Mouse (Mus musculus): Measurements from ENCODE around the gene Pgap3.

The Pgap3 gene

DNA sequence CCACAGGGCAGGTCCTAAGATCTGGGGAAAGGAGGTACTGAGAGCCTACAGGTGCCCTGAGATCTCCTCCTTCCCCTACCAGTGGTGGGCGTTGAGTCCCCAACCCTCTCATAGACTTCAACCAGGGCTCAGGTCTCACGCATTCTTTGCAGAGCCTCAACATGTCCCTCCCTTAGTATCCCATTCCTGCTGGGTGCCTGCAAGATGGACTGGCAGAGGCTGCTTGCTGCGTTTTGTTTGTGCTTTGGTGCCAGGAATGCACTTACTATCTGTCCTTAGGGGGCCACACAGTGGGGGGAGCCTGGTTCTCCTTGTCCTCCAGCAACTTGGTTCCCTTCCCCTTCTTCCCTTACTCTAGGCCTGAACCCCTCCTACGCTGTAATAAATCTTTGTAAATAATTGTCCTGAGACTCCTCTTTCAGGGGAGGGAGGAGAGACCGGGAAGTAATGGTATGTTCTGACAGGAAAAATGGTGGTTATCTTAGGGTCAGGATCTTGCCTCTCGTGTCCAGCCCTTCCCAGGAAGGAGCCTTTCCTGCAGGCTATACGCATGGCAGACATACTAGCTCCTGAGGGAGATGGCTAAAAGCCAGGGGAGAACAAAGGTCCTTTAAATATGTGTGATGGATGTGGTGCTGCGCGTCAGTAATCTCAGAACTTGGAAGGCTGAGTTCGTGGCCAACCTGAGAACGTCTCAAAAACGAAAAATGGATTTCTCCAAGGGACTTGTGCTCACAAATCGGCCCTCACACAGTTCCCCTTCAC is 42.7 kb downstream of the Pgap3 start:
- in situ Hi-C loops (cut with MboI, MseI) = no loop called here

- in situ Hi-C loops (cut with MboI, MseI) = no loop called here
These were observed 43.5 kb downstream of the Pgap3 start for GRCm38 (mm10) chr11:98356625-98357394.

- in situ Hi-C loops (cut with MboI, MseI) = no loop called here
These were observed 44.5 kb downstream of the Pgap3 start for GRCm38 (mm10) chr11:98355732-98356299.

- in situ Hi-C loops (cut with MboI, MseI) = no loop called here
These were observed 45.8 kb downstream of the Pgap3 start for GRCm38 (mm10) chr11:98354445-98354844.

DNA sequence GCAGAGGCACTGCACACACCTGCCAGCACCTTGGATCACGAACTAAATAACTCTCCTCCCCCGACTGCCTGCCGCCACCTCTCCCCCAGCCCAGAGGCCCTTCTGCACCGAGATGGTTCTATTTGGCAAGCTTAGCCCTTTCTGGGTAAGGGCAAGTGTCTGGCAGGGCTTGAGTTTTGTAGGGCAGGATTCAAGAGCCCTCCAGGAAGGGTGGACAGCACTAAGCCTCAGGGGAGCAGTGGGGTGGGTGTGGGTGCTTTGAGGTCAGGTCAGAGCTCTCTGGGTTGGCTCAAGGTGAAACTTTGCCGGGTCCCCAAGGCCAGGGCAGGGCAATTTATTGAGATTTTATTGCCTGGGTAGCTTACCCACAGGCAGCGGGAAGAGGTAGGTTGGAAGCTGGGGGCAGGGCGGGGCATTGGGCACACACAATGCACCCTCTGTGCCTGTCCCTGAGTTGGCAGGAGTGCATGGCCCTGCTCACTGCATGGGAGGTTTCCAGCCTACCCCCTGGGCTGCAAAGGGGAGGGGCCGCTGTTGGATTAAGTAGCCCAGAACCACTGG is 46.6 kb downstream of the Pgap3 start:
- in situ Hi-C loops (cut with MboI, MseI) = no loop called here

- in situ Hi-C loops (cut with MboI, MseI) = no loop called here
These were observed 47.9 kb downstream of the Pgap3 start for GRCm38 (mm10) chr11:98352272-98352990.

DNA sequence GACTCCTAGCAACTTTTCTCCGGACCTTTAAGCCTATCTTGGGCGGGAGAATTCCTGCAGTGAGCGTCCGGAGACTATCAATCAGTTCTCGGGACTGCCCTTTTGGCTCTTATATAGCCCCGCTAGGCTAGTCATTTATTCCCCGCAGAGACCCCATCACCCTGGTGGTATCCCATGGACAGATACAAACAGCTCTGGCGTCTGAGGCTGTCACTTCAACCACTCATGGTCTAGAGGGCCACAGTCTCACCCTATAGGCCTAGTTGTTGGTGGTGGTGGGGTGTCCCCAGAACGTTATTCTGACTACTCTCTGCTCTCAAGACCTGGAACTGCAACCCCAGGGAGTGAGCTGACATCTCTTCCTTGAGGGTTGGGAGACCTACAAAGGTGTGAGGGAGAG is 51.0 kb downstream of the Pgap3 start:
- in situ Hi-C loops (cut with MboI, MseI) = loop anchor here (5.0 kb wide), 1 partner anchor 103 kb away; no protein-coding TSS in a partner anchor

DNA sequence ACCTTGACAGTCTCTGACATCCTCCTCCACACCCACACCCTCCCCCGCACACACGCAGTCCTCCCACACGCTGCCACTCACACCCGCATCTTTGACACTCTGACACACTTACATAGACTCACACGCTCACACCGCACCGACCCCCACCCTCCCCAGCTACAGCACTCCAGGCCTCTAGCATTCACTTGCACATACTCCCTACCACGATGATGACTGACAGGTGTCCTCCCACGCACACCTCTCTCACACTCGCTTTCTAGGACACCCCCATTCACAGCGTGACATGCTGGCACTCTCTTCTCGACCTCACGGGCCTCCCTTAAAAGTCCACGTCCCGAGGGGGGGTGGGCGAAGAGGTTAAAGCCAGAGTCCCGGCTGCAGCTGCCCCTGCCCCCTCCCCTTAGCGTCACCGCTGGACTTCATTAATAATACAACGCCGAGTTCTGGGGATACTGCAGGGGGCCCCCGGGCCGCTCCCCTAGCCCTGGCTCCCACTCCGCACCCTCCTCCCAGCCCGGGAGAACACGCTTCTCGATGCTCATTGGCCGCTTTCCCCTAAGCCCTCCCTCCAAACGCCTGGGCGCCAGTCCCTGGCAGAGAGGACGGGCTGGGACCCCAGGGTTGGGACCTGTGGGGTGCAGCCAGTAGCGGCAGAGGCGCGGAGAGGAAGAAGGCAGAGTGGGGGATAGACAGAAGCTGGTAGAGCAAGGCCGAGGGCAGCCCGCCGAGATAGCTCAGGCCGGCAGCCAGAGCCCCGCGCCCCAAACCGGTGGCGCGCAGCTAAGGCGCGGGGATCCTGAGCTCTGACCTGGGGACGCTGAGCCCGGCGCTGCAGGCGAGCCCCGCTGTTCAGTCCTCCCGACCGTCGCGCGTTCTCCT is 52.0 kb downstream of the Pgap3 start, which contains the start of gene Ppp1r1b:
TSS of gene Ppp1r1b (plus strand) at position 322 of the 879 bp plus-strand sequence.
- in situ Hi-C loops (cut with MboI, MseI) = loop anchor here (5.0 kb wide), 1 partner anchor 104 kb away; no protein-coding TSS in a partner anchor

DNA sequence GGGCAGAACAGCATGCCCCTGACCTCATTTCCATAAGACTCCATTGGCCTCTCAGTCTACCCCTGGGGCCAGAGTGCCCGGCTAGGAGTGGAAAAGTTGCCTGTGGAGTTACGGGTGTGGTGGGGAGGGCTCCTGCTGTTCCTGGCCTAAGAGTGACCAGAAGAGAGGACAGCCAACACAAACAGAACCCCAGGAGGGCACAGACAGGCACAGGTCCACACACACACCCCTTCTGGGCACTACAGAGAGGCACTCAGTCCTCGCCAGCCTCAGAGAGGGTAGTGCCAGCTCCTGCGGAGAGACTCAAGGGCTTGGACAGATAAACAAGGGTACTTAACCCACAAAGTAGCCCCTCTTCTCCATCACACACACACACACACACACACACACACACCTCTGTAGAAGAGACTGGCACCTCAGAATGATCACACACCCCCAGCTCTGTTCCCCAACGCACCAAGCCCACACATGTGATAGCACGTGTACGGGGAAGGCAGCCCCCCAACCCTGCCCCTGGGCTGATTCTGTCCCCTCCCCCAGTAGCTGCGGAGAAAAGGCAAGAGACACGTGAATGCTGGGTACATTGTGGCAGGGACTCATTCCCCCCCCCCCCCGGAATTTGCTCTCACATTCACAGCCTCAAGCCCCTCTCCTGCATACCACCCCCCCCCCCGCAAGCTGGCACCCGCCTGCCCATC is 52.8 kb downstream of the Pgap3 start:
- in situ Hi-C loops (cut with MboI, MseI) = loop anchor here (5.0 kb wide), 1 partner anchor 105 kb away; no protein-coding TSS in a partner anchor

DNA sequence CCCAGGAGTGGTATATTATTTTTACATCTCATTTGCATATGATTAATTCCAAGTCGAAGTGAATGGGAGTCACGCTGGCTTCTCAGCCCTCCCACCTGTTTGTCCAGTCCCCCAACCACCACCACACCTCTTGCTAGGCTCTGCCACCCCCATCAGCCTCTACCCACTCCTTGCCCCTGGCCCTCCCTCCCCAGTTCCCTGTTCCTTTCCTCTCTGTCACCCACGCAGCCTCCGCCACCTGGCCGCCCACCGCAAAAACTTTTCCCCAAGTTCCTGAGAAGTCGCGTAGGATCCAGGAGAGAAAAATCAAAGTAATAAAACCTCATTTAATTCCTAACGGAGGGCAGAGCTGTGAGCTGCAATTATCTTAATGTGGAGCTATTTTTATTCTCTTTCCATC is 54.1 kb downstream of the Pgap3 start:
- in situ Hi-C loops (cut with MboI, MseI) = loop anchor here (5.0 kb wide), 1 partner anchor 106 kb away; no protein-coding TSS in a partner anchor

DNA sequence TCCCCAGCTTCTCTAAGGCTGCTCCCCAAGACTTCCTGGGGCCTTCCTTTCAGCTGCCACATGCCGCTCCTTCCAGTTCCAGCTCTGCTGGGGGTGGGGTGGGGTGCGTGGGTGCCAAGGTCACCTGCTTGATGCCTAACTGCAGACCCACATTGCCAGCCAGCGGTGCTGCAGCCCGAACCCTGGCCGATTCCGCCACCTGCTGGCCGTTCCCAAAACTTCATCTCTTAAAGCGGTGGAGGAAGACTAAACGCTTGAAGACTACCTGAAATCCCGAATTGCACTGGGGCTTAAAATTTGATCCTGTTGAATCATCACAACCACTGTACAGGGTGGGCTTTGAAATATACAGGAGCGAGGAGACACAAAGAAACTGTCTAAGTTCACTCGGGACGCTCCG is 55.0 kb downstream of the Pgap3 start:
- in situ Hi-C loops (cut with MboI, MseI) = loop anchor here (5.0 kb wide), 1 partner anchor 107 kb away; no protein-coding TSS in a partner anchor

DNA sequence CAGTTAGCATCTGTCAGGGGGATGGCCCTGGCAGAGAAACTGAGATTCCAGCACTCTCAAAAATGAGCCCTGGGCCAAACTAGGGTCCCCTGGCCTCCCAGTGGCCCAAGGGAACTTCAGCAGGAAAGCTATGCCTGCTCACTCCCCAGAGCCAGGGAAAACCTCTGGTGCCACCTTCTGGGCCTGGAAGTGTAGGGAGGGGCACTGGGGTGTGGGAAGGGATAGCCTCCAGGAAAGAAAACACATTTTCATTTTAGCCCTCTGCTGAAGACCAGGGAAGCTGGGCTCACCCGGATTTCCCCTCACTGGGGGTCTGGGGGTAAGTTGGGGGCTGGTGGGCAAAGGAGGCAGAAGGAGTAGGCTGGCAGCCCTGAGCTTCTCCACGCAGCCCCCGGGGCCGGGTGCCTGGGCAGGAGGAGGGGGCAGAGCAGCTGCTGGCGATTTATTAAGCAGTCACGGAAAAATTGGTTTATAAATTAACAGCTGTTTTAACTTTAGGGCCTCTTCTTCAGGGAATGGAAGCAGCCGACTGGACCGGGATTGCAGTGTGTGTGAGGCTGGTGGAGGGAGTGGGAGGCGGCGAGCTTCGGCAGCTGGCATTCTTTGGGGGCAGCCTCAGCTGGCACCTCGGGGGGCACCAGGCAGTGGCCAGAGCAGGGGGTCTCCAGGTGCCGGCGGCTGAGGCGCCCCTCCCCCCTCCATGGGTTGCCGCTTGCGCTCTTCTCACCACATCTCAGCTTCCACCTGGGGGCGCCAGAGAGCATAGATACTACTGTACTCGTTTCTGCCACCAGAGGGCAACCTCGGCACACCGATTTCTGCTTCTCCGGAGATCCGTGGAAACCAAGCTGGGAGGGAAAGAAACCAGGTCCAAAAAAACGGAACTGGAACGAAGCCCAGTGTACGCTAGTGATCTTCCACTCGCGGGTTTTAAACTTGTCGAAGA is 58.0 kb downstream of the Pgap3 start:
- in situ Hi-C loops (cut with MboI, MseI) = loop anchor here (5.0 kb wide), 1 partner anchor 45 kb away; the partner anchor contains the start of gene Pnmt

DNA sequence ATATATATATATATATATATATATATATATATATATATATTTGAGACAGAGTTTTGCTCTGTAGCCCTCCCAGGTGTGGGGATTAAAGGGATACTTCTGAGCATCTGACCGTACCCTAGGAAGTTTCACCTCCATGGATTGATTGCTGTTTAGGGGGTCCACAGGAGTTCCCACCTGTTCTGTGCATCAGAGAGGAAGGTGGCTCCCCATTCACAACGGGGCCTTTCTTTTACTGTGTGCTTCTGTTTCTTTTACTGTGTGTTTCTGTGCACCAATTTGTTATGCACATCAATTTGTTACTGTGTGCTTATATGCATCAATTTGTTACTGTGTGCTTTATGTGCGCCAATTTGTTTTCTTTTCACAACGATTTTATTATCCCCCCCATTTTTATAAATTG is 59.1 kb downstream of the Pgap3 start:
- in situ Hi-C loops (cut with MboI, MseI) = loop anchor here (5.0 kb wide), 1 partner anchor 46 kb away; the partner anchor contains the start of gene Pnmt

GRCm38 (mm10) chr11:98340597-98340996 is 59.7 kb downstream of the Pgap3 start:
- in situ Hi-C loops (cut with MboI, MseI) = loop anchor here (5.0 kb wide), 1 partner anchor 47 kb away; the partner anchor contains the start of gene Pnmt

- in situ Hi-C loops (cut with MboI, MseI) = loop anchor here (5.0 kb wide), 1 partner anchor 48 kb away; the partner anchor contains the start of gene Pnmt
These were observed 60.5 kb downstream of the Pgap3 start for GRCm38 (mm10) chr11:98339679-98340287.

DNA sequence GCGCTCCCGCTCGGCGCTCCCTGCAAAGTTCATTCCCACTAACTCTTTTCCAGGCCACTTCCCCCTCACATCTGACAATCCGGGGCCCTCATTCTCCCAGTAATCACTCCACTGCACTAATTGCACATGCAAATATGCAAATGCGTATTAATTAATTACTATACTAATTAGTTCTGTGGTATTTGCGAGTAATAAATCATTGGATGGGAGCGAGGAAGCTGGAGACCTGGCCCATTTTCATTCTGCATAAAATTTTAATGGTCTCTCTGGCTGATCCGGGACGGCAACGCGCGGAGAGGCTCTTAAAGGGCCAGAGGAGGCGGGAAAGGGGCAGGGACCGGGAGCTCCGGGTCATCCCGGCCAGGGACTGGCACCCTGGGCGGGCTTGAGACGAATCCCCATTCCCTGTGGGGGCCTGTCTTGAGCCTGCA is 61.2 kb downstream of the Pgap3 start:
- in situ Hi-C loops (cut with MboI, MseI) = no loop called here
